Mouse (Mus musculus): ENCODE measurements around the gene Hist2h2be.
"Not testable (repeated sequence)": the region's sequence is repeated elsewhere in the genome, so short reads cannot be mapped to it uniquely, and the experiment has no call there.

Hist2h2be gene

DNA sequence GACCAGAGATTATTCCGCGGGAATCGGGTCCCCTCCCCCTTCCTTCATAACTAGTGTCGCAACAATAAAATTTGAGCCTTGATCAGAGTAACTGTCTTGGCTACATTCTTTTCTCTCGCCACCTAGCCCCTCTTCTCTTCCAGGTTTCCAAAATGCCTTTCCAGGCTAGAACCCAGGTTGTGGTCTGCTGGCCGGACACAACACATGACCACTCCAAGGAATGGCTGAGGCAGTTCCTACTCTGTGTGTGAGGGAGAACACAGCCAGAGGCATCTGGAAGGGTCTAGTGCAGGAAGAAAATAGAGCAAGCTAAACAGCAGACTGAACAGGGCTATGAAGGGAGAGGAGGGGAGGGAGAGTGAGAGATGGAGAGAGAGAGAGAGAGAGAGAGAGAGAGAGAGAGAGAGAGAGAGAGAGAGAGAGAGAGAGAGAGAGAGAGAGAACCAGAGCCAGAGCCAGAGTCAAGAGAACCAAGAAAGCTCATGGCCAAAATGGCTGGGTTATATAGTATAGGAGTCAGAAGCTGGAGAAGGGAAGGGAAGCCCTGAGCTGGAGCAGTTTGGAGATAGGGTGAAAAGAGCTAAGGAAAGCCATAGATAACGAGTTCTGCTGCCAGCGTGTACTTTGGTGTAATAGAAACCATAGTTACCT, 22.2 kb upstream of the Hist2h2be start:
- not testable (repeated sequence) for DNase-seq (ENCODE audit: low read depth, low spot score)

GRCm38 (mm10) chr3:96199731-96200130, 21.2 kb upstream of the Hist2h2be start:
- no peak for DNase-seq (ENCODE audit: low read depth, low spot score)

DNA sequence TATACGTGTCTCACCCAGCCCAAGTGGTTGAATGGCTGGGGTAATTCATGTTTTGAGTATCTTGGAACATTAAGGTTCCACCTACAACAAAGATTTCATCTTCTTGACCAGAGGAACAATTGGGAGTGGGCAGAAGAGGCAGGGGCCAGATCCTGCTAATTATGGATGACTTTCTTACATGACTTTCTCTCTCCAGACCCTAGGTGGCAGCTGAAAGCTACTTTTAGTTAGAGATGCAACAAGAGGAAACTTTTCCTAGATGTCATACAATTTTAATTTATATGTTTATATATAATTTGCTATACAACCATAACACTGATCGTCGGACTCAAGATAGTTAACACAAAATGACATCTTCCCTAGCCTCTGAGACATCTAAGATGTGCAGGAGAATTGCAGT, 13.1 kb upstream of the Hist2h2be start:
- DNase-seq (ENCODE audit: low read depth, low spot score), result no peak

DNA sequence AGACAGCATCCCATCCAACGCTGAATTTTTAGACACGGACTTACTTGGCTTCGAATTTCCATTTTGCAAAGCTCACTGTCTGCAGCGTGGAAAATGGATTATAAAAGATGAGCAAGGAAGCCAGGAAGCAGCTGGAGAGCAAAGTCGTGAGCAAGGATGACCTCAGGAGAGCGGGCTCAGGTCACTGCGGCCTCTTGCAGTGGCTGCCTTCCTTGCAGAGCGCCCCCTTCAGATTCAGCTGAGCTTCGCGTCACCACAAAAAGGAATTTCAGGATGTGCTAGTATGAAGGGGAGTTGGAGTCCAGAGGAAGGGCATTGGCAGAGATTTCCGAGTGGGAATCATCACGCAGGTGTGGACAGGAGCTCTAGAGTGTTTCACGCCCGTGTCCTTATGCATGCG, 11.7 kb upstream of the Hist2h2be start:
- DNase-seq (ENCODE audit: low read depth, low spot score), result peak; percentile 45

DNA sequence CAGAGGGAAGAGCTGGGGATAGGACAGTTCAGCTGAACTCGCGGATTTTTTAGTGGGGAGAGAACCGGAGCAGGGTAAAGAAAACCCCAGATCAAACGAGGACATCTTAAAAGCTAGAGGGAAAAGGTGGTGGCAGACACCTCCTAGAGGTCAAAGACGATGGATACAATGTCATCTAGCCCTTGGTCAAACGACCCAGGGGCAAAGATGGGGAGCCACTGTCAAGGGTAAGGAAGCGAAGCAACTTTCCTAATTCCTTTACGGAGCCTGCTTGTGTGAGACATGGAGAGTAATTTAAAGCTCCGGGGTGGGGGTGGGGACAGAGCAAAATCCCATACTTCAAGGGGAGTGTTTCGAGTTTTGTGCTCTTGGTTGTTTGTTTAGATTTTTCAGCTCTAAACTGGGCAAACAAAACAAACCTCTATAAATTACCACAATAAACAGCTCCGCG, 1.7 kb upstream of the Hist2h2be start:
- peak; percentile 74 for DNase-seq (ENCODE audit: low read depth, low spot score)

DNA sequence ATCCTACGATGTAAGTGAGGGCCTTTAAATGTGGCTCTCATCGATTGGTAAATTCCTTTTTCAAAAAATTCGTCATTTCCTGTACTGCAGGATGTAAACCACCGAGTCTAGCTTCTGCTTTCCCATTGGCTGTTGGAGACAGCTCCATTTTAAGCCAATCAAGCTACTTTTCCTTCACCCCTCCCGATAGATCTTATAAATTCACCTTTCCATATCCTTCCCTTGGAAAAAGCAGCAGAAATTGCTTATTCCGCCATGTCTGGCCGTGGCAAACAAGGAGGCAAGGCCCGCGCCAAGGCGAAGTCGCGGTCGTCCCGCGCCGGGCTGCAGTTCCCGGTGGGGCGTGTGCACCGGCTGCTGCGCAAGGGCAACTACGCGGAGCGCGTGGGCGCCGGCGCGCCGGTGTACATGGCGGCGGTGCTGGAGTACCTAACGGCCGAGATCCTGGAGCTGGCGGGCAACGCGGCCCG, 1.2 kb upstream of the Hist2h2be start, which contains the start of the genes Bola1 and Hist2h2ab:
Bola1 (minus strand) TSS at position 49 of the 470 bp plus-strand sequence.
Hist2h2ab (plus strand) TSS at position 205 of the 470 bp plus-strand sequence.
- DNase-seq (ENCODE audit: low read depth, low spot score), result peak; percentile 91

DNA sequence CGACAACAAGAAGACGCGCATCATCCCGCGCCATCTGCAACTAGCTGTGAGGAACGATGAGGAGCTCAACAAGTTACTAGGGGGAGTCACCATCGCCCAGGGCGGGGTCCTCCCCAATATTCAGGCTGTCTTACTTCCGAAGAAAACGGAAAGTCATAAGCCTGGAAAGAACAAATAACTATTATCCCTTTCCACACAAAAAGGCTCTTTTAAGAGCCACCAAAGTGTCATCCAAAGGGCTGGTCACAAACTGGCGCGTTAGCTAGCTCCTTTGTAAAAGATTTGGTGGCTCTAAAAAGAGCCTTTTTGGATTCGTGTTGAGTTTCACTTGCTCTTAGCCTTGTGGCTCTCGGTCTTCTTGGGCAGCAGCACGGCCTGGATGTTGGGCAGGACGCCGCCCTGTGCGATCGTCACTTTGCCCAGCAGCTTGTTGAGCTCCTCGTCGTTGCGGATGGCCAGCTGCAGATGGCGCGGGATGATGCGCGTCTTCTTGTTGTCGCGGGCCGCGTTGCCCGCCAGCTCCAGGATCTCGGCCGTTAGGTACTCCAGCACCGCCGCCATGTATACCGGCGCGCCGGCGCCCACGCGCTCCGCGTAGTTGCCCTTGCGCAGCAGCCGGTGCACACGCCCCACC, 671 bp upstream of the Hist2h2be start:
- DNase-seq (ENCODE audit: low read depth, low spot score), result peak; percentile 76

DNA sequence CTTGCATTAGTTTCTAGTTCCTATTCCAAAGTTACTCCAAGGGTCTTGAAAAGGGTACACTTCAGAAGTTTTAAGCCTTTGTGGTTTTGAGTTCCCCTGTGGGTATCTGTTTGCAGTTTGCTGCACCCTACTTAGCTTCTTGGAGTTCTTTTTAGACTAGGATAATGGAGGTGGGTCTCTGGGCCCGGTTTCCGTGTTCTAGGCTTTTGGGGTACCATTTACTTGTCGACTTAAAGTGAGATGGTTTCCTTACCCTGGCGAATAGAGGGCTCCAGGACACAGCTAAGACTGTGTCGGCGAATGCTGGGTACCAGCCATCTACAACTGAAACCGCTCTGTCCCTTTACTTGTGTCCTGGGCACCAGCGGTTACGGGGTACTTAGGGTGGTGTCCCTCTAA, 720 bp downstream of the Hist2h2be start:
- no peak for DNase-seq (ENCODE audit: low read depth, low spot score)

- no peak for DNase-seq (ENCODE audit: low read depth, low spot score)
Measured at GRCm38 (mm10) chr3:96222774-96223173, 1.9 kb downstream of the Hist2h2be start.

DNA sequence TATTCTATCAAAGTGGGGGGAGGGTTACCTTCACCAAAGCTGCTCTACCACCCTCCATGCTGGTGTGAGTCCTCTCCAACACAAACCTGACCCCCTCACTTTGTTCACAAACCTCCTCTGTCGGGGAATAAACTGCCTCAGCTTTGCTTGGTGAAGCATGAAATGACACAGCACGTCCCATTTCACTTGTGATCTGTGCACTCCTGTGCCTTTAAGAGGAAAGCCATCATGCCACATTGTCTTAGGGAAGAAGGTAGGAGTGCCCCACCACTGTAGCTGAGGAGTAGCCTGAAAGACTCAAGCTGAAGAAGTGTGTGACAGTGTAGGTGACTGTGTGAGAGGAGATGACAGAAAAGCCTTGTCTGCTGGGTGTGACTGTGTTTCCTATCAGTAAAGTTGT, 4.5 kb downstream of the Hist2h2be start:
- DNase-seq (ENCODE audit: low read depth, low spot score), result no peak

DNA sequence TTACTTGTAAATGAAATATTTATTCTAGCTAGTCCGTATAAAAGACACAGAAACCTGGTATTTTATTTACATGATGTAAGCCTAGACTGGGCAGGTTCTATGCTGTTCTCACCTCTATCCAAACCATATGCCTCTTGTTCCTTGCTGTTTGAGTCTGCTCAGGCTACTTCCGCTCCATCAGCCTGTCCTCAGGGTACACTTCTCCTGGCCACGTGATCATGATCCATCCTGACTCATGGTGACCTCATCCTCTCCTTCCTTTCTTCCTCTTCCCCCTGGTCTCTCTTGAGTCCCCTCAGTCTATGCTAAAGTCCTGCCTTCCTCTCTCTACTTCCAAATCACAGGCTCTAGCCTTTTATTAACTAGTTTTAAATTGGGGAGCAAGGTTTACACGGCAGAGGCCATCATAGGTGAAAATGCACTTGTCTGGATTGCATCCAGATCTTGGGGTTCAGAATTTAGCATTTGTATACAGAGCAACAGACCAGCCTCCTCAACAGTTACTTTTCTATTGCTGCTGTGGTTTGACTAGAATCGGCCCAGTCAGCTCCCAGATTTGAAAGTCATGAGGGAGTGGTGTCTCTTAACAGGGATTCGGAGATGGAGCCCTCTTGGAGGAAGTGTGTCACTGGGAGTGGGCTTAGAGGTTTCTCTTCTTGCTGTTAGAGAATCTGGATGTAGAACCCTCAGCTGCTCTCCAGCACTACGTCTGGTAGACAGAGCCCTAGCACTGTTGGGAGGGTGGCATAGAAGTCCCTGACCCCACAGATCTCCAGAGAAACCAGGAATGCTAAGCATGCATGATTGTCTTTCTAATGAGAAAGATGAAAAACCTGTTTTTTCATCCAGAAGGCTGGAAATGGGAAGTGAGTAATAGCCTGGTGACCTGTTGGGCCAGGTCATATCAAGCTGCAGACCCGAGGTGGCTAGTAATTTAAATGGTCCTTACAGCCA, 6.1 kb downstream of the Hist2h2be start:
- DNase-seq (ENCODE audit: low read depth, low spot score), result no peak

GRCm38 (mm10) chr3:96228828-96229227, 7.9 kb downstream of the Hist2h2be start:
- DNase-seq (ENCODE audit: low read depth, low spot score), result no peak

DNA sequence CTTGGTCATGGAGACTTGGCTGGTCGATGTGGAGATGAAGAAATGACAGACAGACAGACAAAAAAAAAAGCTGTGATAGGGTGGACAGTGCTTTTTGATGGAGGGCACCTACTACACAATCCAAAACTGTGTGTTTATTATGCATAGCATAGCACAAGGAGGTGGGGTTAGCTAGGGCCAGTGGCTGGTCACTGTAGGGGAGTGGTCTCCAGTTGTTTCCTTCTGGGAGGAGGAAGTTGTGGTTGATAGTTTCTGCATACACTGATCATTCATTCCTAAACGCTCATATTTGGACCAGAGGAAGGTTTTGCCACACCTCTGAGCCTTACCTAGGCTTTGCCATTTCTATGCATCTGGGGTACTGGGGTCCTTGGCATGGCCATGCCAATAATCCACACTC, 9.5 kb downstream of the Hist2h2be start:
- DNase-seq (ENCODE audit: low read depth, low spot score), result no peak

- no peak for DNase-seq (ENCODE audit: low read depth, low spot score)
Measured at GRCm38 (mm10) chr3:96230910-96231757, 10.2 kb downstream of the Hist2h2be start.

DNA sequence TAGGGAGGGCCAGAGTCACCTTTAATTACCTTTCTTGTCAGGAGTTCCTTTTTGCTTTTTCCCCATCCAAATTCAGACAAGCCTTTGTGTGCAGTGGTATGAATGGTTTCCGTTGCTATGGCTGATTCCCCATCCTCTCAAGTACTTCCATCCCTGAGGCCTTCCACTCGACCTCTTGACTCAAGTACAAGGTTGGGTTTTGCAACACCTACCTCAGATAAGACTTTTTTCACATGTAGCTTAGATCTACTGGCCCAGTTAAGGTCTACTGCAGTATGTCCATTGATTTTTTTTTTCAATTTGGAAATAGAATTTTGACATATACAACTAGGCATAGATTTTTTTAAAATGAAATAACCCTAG, 10.8 kb downstream of the Hist2h2be start:
- no peak for DNase-seq (ENCODE audit: low read depth, low spot score)

- DNase-seq (ENCODE audit: low read depth, low spot score), result no peak
Measured at GRCm38 (mm10) chr3:96234914-96235313, 14.0 kb downstream of the Hist2h2be start.

DNA sequence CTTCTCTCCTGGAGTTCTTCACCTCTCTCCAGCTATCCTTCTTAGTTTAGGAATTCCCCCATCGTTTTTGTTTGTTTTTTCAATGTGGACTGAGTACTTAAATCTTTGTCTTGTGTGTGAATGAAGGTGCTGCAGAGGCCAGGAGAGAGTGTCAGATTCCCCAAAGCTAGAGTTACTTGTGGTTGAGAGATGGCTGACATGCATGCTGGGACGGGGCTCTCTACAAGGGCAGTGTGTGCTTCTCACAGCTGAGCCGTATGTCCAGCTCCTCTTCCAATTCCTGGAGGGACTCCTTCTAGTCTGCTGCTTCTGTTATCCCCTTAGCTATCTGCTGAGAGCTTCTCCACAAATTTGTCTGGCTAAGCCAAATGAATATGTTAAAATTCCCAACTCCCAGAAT, 14.9 kb downstream of the Hist2h2be start:
- no peak for DNase-seq (ENCODE audit: low read depth, low spot score)

- no peak for DNase-seq (ENCODE audit: low read depth, low spot score)
Measured at GRCm38 (mm10) chr3:96236834-96237334, 16.0 kb downstream of the Hist2h2be start.

DNA sequence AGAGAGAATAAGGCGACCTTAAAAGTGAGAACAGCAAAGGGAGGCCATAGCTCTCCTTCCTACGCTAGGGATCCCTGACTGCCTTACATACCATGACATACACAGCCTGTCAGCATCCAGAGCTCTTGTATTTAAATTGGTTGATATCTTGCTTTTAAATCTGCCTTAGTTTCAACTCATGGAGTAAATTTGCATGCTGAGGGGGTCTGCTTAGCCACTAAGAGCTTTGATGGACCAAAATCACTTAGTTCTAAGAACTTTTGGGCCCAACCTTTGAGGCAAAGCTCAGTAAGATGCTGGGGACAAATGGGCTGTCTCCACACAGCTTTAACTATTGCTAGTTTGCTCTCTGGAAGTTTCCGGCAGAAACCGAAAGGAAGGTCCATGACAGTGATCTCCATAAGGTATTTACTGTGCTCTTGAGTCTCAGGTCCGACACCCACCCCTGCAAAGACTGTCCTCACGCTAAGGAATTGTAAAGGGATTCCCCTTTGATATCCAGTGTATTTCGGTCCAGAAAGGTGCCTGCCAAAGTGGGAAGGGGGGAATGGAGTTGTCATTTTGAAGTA, 16.5 kb downstream of the Hist2h2be start:
- DNase-seq (ENCODE audit: low read depth, low spot score), result peak; percentile 49

DNA sequence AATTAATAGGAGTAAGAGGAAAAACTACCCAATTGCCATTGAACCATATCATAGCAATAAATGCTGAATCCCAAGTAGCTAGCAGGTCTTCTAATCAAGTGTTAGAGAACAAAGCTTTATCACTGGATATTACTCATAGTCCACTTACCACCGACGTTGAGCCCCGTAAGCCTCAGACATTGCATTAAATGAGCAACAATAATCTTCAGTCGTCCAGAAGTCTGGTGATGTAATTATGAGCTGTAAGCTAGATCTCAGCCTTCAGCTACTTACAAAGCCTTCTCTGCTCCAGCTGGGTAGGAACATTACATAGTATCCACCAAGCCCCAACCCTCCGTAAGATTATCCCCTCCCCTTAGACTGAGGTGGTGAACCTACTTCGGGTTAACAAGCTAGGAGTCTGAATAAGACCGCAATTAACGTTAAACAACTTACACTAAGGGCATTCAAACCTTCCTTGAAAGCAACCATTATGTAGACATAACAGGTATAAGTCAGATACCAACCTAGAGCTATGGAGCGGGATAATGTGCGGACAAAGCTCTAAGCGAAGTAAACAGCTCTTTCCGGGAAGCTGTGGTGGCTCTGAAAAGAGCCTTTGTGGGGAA, 17.1 kb downstream of the Hist2h2be start:
- DNase-seq (ENCODE audit: low read depth, low spot score), result peak; percentile 75
